Mouse (Mus musculus) cerebellum, adult 2 months (tissue): ENCODE data around the gene Ascc2.

ENCODE experiments used
- CTCF ChIP-seq: fragments of 200-500 bp; IDR thresholded peaks from 2 replicates; pipeline ENCODE4 v1.5.1; 2011; ENCODE audit warnings: low read depth, mild to moderate bottlenecking, control low read depth, low read length, moderate library complexity, borderline replicate concordance; ENCODE audit not compliant: insufficient read depth
- POLR2A ChIP-seq: fragments of 200-500 bp; IDR thresholded peaks from 2 replicates; pipeline ENCODE4 v1.6.1; 2011; ENCODE audit warnings: low read length, control low read depth, borderline replicate concordance; ENCODE audit not compliant: insufficient read depth

DNA sequence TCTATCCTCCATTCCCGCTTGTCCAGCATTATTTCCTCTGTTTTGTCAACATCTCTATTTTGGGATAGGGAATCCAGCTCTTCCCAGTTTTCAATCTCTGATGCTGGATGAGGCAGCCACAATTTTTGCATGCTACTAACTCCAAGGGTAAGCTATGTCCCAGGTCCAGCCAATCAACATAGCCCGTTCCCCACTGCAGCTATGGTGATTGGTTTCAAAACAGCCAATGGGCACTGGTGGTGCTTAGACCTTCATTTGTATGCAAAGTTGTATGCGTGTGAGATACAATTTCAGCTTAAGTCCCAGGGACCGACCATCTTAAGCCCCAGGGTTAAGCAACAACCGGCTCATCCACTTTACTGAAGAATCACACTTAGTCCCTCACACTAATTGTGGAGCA lies 14.6 kb upstream of the Ascc2 start:
- TF ChIP-seq CTCF (no peak), POLR2A (no peak)
